Mouse (Mus musculus): Measurements from ENCODE around the gene Mxd1. TPM values are rescaled to one million over a fixed set of nuclear protein-coding genes. Genes with fewer than 3 reads are reported as not detected.

Mxd1 gene
- polyA plus RNA-seq, 1 experiment, result 2.9 TPM

GRCm38 (mm10) chr6:86660161-86660877, 8.6 kb downstream of the Mxd1 start:
- no peak for TF ChIP-seq REST (IDR thresholded peaks at IDR 0.05; ENCODE audit: insufficient read depth, insufficient read length)
- no peak for TF ChIP-seq USF1 (IDR thresholded peaks at IDR 0.05; ENCODE audit: low read depth)
- no peak for TF ChIP-seq TCF3 (IDR thresholded peaks at IDR 0.05; ENCODE audit: insufficient read length, low read depth)
- no peak for TF ChIP-seq MYOG (IDR thresholded peaks at IDR 0.05; ENCODE audit: control insufficient read depth in 1 of 3, insufficient read depth in 1 of 3, insufficient read length in 2 of 3, low read depth in 2 of 3)
- no peak for TF ChIP-seq POLR2A (IDR thresholded peaks at IDR 0.05; ENCODE audit: insufficient read length, low read depth)
- TF ChIP-seq E2F4 (IDR thresholded peaks at IDR 0.05; ENCODE audit: insufficient read depth), result no peak
- TF ChIP-seq TCF12 (IDR thresholded peaks at IDR 0.05; ENCODE audit: insufficient read depth, poor library complexity, severe bottlenecking), result no peak
- no peak for TF ChIP-seq MYOD1 (IDR thresholded peaks at IDR 0.05; ENCODE audit: control insufficient read depth in 1 of 3, insufficient read length in 2 of 3, low read depth in 2 of 3)
- TF ChIP-seq MAX (IDR thresholded peaks at IDR 0.05; ENCODE audit: low read depth), result no peak
- no peak for TF ChIP-seq SRF (IDR thresholded peaks at IDR 0.05; ENCODE audit: control insufficient read depth, insufficient read length, low read depth)
- no peak for TF ChIP-seq POLR2AphosphoS2 (IDR thresholded peaks at IDR 0.05; ENCODE audit: insufficient read length, low read depth)
- TF ChIP-seq CEBPB (IDR thresholded peaks at IDR 0.05; ENCODE audit: insufficient read depth, poor library complexity, severe bottlenecking), result no peak
- H3K36me3 ChIP-seq (ENCODE audit: control insufficient read depth, insufficient read depth), result no peaks in the 10 kb centered on the region
- no peaks in the 10 kb centered on the region for H3K27me3 ChIP-seq (ENCODE audit: control insufficient read depth, insufficient read depth, insufficient read length)
- no peaks in the 10 kb centered on the region for H3K79me2 ChIP-seq (ENCODE audit: control insufficient read depth, insufficient read depth)
- no peak overlapping the region for H3K4me2 ChIP-seq (ENCODE audit: low read depth)
- H3ac ChIP-seq (ENCODE audit: control insufficient read depth, insufficient read length), result no peak overlapping the region
- H3K4me3 ChIP-seq, result no peak overlapping the region

- Histone ChIP-seq H3ac (ENCODE audit: control insufficient read depth, insufficient read length) (no peak overlapping the region), H3K27me3 (ENCODE audit: control insufficient read depth, insufficient read depth, insufficient read length) (no peaks in the 10 kb centered on the region), H3K4me2 (ENCODE audit: low read depth) (no peak overlapping the region), H3K4me3 (no peak overlapping the region), H3K36me3 (ENCODE audit: control insufficient read depth, insufficient read depth) (no peaks in the 10 kb centered on the region), H3K79me2 (ENCODE audit: control insufficient read depth, insufficient read depth) (no peaks in the 10 kb centered on the region)
- TF ChIP-seq POLR2AphosphoS2 (IDR thresholded peaks at IDR 0.05; ENCODE audit: insufficient read length, low read depth), result no peak
- TF ChIP-seq USF1 (IDR thresholded peaks at IDR 0.05; ENCODE audit: low read depth), result no peak
- TF ChIP-seq TCF3 (IDR thresholded peaks at IDR 0.05; ENCODE audit: insufficient read length, low read depth), result no peak
- TF ChIP-seq CEBPB (IDR thresholded peaks at IDR 0.05; ENCODE audit: insufficient read depth, poor library complexity, severe bottlenecking), result no peak
- TF ChIP-seq MYOG (IDR thresholded peaks at IDR 0.05; ENCODE audit: control insufficient read depth in 1 of 3, insufficient read depth in 1 of 3, insufficient read length in 2 of 3, low read depth in 2 of 3), result no peak
- no peak for TF ChIP-seq SRF (IDR thresholded peaks at IDR 0.05; ENCODE audit: control insufficient read depth, insufficient read length, low read depth)
- TF ChIP-seq MYOD1 (IDR thresholded peaks at IDR 0.05; ENCODE audit: control insufficient read depth in 1 of 3, insufficient read length in 2 of 3, low read depth in 2 of 3), result no peak
- TF ChIP-seq MAX (IDR thresholded peaks at IDR 0.05; ENCODE audit: low read depth), result no peak
- TF ChIP-seq TCF12 (IDR thresholded peaks at IDR 0.05; ENCODE audit: insufficient read depth, poor library complexity, severe bottlenecking), result no peak
Measured at GRCm38 (mm10) chr6:86658501-86658900, 10.5 kb downstream of the Mxd1 start.

GRCm38 (mm10) chr6:86654270-86654916, 14.6 kb downstream of the Mxd1 start:
- Histone ChIP-seq H3K79me2 (ENCODE audit: control insufficient read depth, insufficient read depth) (no peaks in the 10 kb centered on the region), H3K27me3 (ENCODE audit: control insufficient read depth, insufficient read depth, insufficient read length) (no peaks in the 10 kb centered on the region), H3K4me3 (no peak overlapping the region), H3K4me2 (ENCODE audit: low read depth) (no peak overlapping the region), H3K36me3 (ENCODE audit: control insufficient read depth, insufficient read depth) (no peaks in the 10 kb centered on the region), H3ac (ENCODE audit: control insufficient read depth, insufficient read length) (no peak overlapping the region)
- TF ChIP-seq POLR2A (IDR thresholded peaks at IDR 0.05; ENCODE audit: insufficient read length, low read depth) (no peak), E2F4 (IDR thresholded peaks at IDR 0.05; ENCODE audit: insufficient read depth) (no peak), REST (IDR thresholded peaks at IDR 0.05; ENCODE audit: insufficient read depth, insufficient read length) (no peak), CEBPB (IDR thresholded peaks at IDR 0.05; ENCODE audit: insufficient read depth, poor library complexity, severe bottlenecking) (no peak), USF1 (IDR thresholded peaks at IDR 0.05; ENCODE audit: low read depth) (no peak)

GRCm38 (mm10) chr6:86653026-86653425, 15.9 kb downstream of the Mxd1 start:
- Histone ChIP-seq H3K27me3 (ENCODE audit: control insufficient read depth, insufficient read depth, insufficient read length) (no peaks in the 10 kb centered on the region), H3K4me2 (ENCODE audit: low read depth) (no peak overlapping the region), H3K79me2 (ENCODE audit: control insufficient read depth, insufficient read depth) (no peaks in the 10 kb centered on the region), H3K4me3 (no peak overlapping the region), H3ac (ENCODE audit: control insufficient read depth, insufficient read length) (no peak overlapping the region), H3K36me3 (ENCODE audit: control insufficient read depth, insufficient read depth) (no peaks in the 10 kb centered on the region)
- TF ChIP-seq SRF (IDR thresholded peaks at IDR 0.05; ENCODE audit: control insufficient read depth, insufficient read length, low read depth) (no peak), MAX (IDR thresholded peaks at IDR 0.05; ENCODE audit: low read depth) (no peak)

- Histone ChIP-seq H3K36me3 (ENCODE audit: control insufficient read depth, insufficient read depth) (no peaks in the 10 kb centered on the region), H3K4me2 (ENCODE audit: low read depth) (no peak overlapping the region), H3K79me2 (ENCODE audit: control insufficient read depth, insufficient read depth) (no peaks in the 10 kb centered on the region), H3ac (ENCODE audit: control insufficient read depth, insufficient read length) (no peak overlapping the region), H3K4me3 (no peak overlapping the region), H3K27me3 (ENCODE audit: control insufficient read depth, insufficient read depth, insufficient read length) (no peaks in the 10 kb centered on the region)
- TF ChIP-seq REST (IDR thresholded peaks at IDR 0.05; ENCODE audit: insufficient read depth, insufficient read length) (no peak), MYOD1 (IDR thresholded peaks at IDR 0.05; ENCODE audit: control insufficient read depth in 1 of 3, insufficient read length in 2 of 3, low read depth in 2 of 3) (no peak), MYOG (IDR thresholded peaks at IDR 0.05; ENCODE audit: control insufficient read depth in 1 of 3, insufficient read depth in 1 of 3, insufficient read length in 2 of 3, low read depth in 2 of 3) (no peak), TCF12 (IDR thresholded peaks at IDR 0.05; ENCODE audit: insufficient read depth, poor library complexity, severe bottlenecking) (no peak), SRF (IDR thresholded peaks at IDR 0.05; ENCODE audit: control insufficient read depth, insufficient read length, low read depth) (no peak), CEBPB (IDR thresholded peaks at IDR 0.05; ENCODE audit: insufficient read depth, poor library complexity, severe bottlenecking) (no peak)
Measured at GRCm38 (mm10) chr6:86646143-86646542, 22.8 kb downstream of the Mxd1 start.
